Mouse (Mus musculus): ENCODE data around the gene Elof1.

DNA sequence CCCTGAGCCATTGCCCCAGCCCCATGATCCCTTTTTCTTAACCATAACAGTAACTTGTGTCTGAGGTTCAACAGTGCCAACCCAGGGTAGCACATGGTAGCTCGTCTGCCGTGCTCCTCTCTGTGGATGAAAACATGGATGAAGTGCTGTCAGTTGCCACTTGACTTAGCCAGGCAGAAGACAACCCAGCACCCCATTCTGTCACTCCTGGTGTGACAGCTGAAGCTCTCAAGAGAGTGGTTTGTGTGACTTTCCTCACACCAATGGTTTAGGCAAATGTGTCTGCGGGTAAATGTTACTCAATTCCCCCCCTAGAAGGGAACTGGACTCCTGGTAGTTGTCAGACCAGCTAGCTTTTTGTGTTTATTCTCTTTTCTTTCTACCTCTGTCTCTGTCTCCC is 5.0 kb upstream of the Elof1 start:
- TF ChIP-seq CTCF (IDR thresholded peaks at IDR 0.05; ENCODE audit: low read depth) (no peak), EP300 (optimal IDR thresholded peaks at IDR 0.05) (no peak)

All from stomach, postnatal 0 days (tissue).